Mouse (Mus musculus) thymus, adult 2 months (tissue): ENCODE data around the gene Fgfr1op.

Source experiments
- CTCF ChIP-seq: fragments of 200-500 bp; IDR thresholded peaks from 2 replicates; pipeline ENCODE4 v1.5.1; 2012; ENCODE audit warnings: mild to moderate bottlenecking, control low read depth, low read length, moderate library complexity, borderline replicate concordance; ENCODE audit not compliant: control insufficient read depth, poor library complexity, insufficient read depth; ENCODE audit errors: extremely low read depth
- POLR2A ChIP-seq: fragments of 200-500 bp; IDR thresholded peaks from 2 replicates; pipeline ENCODE4 v1.6.1; 2012; ENCODE audit warnings: mild to moderate bottlenecking, low read length, control low read depth, moderate library complexity; ENCODE audit not compliant: control insufficient read depth, poor library complexity, insufficient read depth; ENCODE audit errors: extremely low read depth

DNA sequence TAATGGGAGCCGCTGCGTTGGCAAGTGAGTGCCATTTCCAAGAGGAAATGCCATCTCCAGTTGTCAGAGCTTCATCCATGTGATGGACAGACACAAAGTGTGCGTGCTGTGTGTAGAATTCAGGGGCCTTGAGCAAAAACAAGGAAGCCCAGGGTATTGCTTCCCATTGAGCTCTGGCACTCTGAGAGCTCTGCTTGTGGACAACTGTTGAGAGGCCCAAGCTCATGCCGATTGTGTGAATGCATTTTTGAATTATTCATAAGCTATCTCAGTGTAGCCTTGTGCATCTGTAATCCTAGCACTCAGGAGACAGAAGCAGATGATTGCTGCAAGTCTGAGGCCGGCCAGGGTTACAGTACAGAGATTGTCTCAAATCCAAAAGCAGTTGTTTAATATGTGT is 11.8 kb downstream of the Fgfr1op start:
- TF ChIP-seq CTCF (no peak), POLR2A (no peak)
